Mouse (Mus musculus): ENCODE results near the gene Ttc30a2.

DNA sequence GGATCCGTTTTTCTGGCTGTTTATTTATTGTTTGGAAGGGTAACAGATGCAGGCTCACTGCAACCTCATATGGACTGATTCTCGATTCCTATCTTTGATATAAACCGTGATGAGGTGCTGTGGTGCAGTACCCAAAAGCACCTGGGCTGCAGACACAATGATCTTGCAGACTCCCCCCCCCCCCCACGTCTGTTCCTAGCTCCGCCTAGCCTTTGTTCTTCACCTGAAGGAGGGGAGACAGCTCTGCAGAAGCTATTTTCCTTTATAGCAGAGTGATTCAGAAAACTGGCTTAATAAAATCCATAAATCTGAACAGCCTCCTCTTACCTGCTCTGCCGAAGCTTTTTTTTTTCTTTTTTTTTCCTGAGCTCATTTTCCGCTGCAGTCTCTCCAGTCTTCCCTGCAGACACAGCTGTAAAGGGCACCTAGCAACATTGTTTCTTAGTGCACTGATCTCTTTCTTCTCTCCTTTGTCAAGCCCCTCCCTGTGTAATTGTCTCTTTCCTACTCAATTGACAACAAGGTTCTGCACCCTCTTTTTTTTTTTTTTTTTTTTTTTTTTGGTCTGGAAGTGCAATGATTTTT, 10.9 kb upstream of the Ttc30a2 start:
- no peak for TF ChIP-seq CTCF (IDR thresholded peaks at IDR 0.05; ENCODE audit: low read depth, low read length)
- TF ChIP-seq POLR2A (IDR thresholded peaks at IDR 0.05; ENCODE audit: insufficient read depth, low read length) = no peak

Data from ES-Bruce4 (cell line).